Mouse (Mus musculus): ENCODE measurements around the gene Zfp91. TPM values are rescaled to one million over a fixed set of nuclear protein-coding genes. Genes with fewer than 3 reads are reported as not detected.
A peak's percentile ranks its signal among the peaks of the same experiment; 100 is the strongest.
"Not testable (repeated sequence)": the region's sequence is repeated elsewhere in the genome, so short reads cannot be mapped to it uniquely, and the experiment has no call there.

Zfp91 gene
- total and polyA plus RNA-seq, 3 experiments: 19.3 to 46.4 (median 44.8) TPM

- H3K9me3 ChIP-seq (replicated peaks; ENCODE audit: low read length): no peaks in the 10 kb centered on the region
- TF ChIP-seq HCFC1 (IDR thresholded peaks at IDR 0.05; ENCODE audit: low read depth, low read length) (no peak), IRF4 (IDR thresholded peaks at IDR 0.05; ENCODE audit: low read depth, low read length) (no peak), MEF2A (IDR thresholded peaks at IDR 0.05; ENCODE audit: borderline replicate concordance, low read depth, low read length) (no peak), PAX5 (IDR thresholded peaks at IDR 0.05; ENCODE audit: low read length) (no peak), NELFE (IDR thresholded peaks at IDR 0.05; ENCODE audit: low read depth, low read length) (no peak), E2F4 (IDR thresholded peaks at IDR 0.05; ENCODE audit: insufficient replicate concordance, low read depth, low read length) (no peak), MXI1 (IDR thresholded peaks at IDR 0.05; ENCODE audit: low read depth, low read length) (no peak), SIN3A (IDR thresholded peaks at IDR 0.05; ENCODE audit: low read length) (no peak), MAFK (IDR thresholded peaks at IDR 0.05; ENCODE audit: insufficient replicate concordance, low read length) (no peak), POLR2A (IDR thresholded peaks at IDR 0.05; ENCODE audit: low read depth, low read length) (no peak), MAX (IDR thresholded peaks at IDR 0.05; ENCODE audit: low read length) (no peak)
- no peak overlapping the region for H3K4me2 ChIP-seq (ENCODE audit: insufficient read depth, low read depth, poor library complexity, severe bottlenecking)
- no peak overlapping the region for H3K4me3 ChIP-seq (replicated peaks in 1 of 3; ENCODE audit: low read depth in 2 of 3, low read length in 2 of 3, poor library complexity in 1 of 3)
- in situ Hi-C loops (cut with MboI; ENCODE audit: low pct_ligation_motif_present, low pct_unique_long_range_greater_than_20kb, low sequenced_read_pairs): no loop called here
- no peak overlapping the region for H3K27ac ChIP-seq (ENCODE audit: insufficient read depth, low read depth)
- no peaks in the 10 kb centered on the region for H3K36me3 ChIP-seq (replicated peaks in 1 of 2; ENCODE audit: control insufficient read depth in 1 of 2, insufficient read depth in 1 of 2, low read length in 1 of 2)
- DNase-seq (ENCODE audit: extremely low read depth): no peak
- 0 out of 4 replicates have a peak, but pooled peaks cover 0 to 3% of the 10 kb centered on the region in 2 experiments for H3K4me1 ChIP-seq (ENCODE audit: control insufficient read depth in 1 of 2, insufficient read depth in 2 of 2)
- no peaks in the 10 kb centered on the region for H3K79me2 ChIP-seq (replicated peaks; ENCODE audit: control insufficient read depth, extremely low read depth, insufficient read depth, poor library complexity, severe bottlenecking)
- no peaks in the 10 kb centered on the region for H3K27me3 ChIP-seq (replicated peaks)
- no peak overlapping the region for H3K9ac ChIP-seq (ENCODE audit: insufficient read depth, low read depth)
- dilution Hi-C loops (cut with MboI; ENCODE audit: extremely low pct_ligation_motif_present, extremely low pct_unique_long_range_greater_than_20kb, low sequenced_read_pairs): no loop called here
Observed at GRCm38 (mm10) chr19:12725851-12726250, 70.1 kb downstream of the Zfp91 start.

- Histone ChIP-seq H3K27ac (ENCODE audit: insufficient read depth, low read depth) (no peak overlapping the region), H3K4me3 (replicated peaks in 1 of 3; ENCODE audit: low read depth in 2 of 3, low read length in 2 of 3, poor library complexity in 1 of 3) (no peak overlapping the region), H3K79me2 (replicated peaks; ENCODE audit: control insufficient read depth, extremely low read depth, insufficient read depth, poor library complexity, severe bottlenecking) (no peaks in the 10 kb centered on the region), H3K9me3 (replicated peaks; ENCODE audit: low read length) (no peaks in the 10 kb centered on the region), H3K36me3 (replicated peaks in 1 of 2; ENCODE audit: control insufficient read depth in 1 of 2, insufficient read depth in 1 of 2, low read length in 1 of 2) (no peaks in the 10 kb centered on the region), H3K9ac (ENCODE audit: insufficient read depth, low read depth) (no peak overlapping the region), H3K27me3 (replicated peaks) (no peaks in the 10 kb centered on the region), H3K4me2 (ENCODE audit: insufficient read depth, low read depth, poor library complexity, severe bottlenecking) (no peak overlapping the region), H3K4me1 (ENCODE audit: control insufficient read depth in 1 of 2, insufficient read depth in 2 of 2) (no peaks in the 10 kb centered on the region)
- dilution Hi-C loops (cut with MboI; ENCODE audit: extremely low pct_ligation_motif_present, extremely low pct_unique_long_range_greater_than_20kb, low sequenced_read_pairs): no loop called here
- TF ChIP-seq CTCF (conservative IDR thresholded peaks at IDR 0.05 in 1 of 2, IDR thresholded peaks at IDR 0.05 in 1 of 2; ENCODE audit: low read depth in 2 of 2, low read length in 2 of 2): peak; percentile 25 to 72; a peak in 3 of 4 replicates
- peak; percentile 97 for TF ChIP-seq ZNF384 (IDR thresholded peaks at IDR 0.05; ENCODE audit: low read depth, low read length)
- TF ChIP-seq KAT2A (IDR thresholded peaks at IDR 0.05; ENCODE audit: insufficient replicate concordance, low read length): no peak
- TF ChIP-seq SMC3 (IDR thresholded peaks at IDR 0.05; ENCODE audit: low read depth, low read length): peak; percentile 72
- no peak for TF ChIP-seq ZKSCAN1 (IDR thresholded peaks at IDR 0.05; ENCODE audit: borderline replicate concordance, low read depth, low read length)
- TF ChIP-seq JUND (conservative IDR thresholded peaks at IDR 0.05; ENCODE audit: low read depth, low read length): no peak
- peak; percentile 44 for TF ChIP-seq RAD21 (IDR thresholded peaks at IDR 0.05; ENCODE audit: low read depth, low read length)
- peak; percentile 43 for DNase-seq (ENCODE audit: extremely low read depth)
- in situ Hi-C loops (cut with MboI; ENCODE audit: low pct_ligation_motif_present, low pct_unique_long_range_greater_than_20kb, low sequenced_read_pairs): no loop called here
Observed at GRCm38 (mm10) chr19:12722308-12722707, 73.6 kb downstream of the Zfp91 start.

GRCm38 (mm10) chr19:12721596-12721995 lies 74.3 kb downstream of the Zfp91 start:
- dilution Hi-C loops (cut with MboI; ENCODE audit: extremely low pct_ligation_motif_present, extremely low pct_unique_long_range_greater_than_20kb, low sequenced_read_pairs); H3K79me2 ChIP-seq (replicated peaks; ENCODE audit: control insufficient read depth, extremely low read depth, insufficient read depth, poor library complexity, severe bottlenecking); in situ Hi-C loops (cut with MboI; ENCODE audit: low pct_ligation_motif_present, low pct_unique_long_range_greater_than_20kb, low sequenced_read_pairs); H3K9me3 ChIP-seq (replicated peaks; ENCODE audit: low read length); H3K27me3 ChIP-seq (replicated peaks); H3K4me2 ChIP-seq (ENCODE audit: insufficient read depth, low read depth, poor library complexity, severe bottlenecking); H3K27ac ChIP-seq (ENCODE audit: insufficient read depth, low read depth); H3K9ac ChIP-seq (ENCODE audit: insufficient read depth, low read depth); H3K4me3 ChIP-seq (replicated peaks in 1 of 3; ENCODE audit: low read depth in 2 of 3, low read length in 2 of 3, poor library complexity in 1 of 3); H3K36me3 ChIP-seq (replicated peaks in 1 of 2; ENCODE audit: control insufficient read depth in 1 of 2, insufficient read depth in 1 of 2, low read length in 1 of 2); DNase-seq (ENCODE audit: extremely low read depth); H3K4me1 ChIP-seq (ENCODE audit: control insufficient read depth in 1 of 2, insufficient read depth in 2 of 2): not testable (repeated sequence)

GRCm38 (mm10) chr19:12720919-12721318 lies 75.0 kb downstream of the Zfp91 start:
- H3K36me3 ChIP-seq (replicated peaks in 1 of 2; ENCODE audit: control insufficient read depth in 1 of 2, insufficient read depth in 1 of 2, low read length in 1 of 2); dilution Hi-C loops (cut with MboI; ENCODE audit: extremely low pct_ligation_motif_present, extremely low pct_unique_long_range_greater_than_20kb, low sequenced_read_pairs); in situ Hi-C loops (cut with MboI; ENCODE audit: low pct_ligation_motif_present, low pct_unique_long_range_greater_than_20kb, low sequenced_read_pairs); H3K4me1 ChIP-seq (ENCODE audit: control insufficient read depth in 1 of 2, insufficient read depth in 2 of 2); H3K4me2 ChIP-seq (ENCODE audit: insufficient read depth, low read depth, poor library complexity, severe bottlenecking); DNase-seq (ENCODE audit: extremely low read depth); H3K9me3 ChIP-seq (replicated peaks; ENCODE audit: low read length); H3K9ac ChIP-seq (ENCODE audit: insufficient read depth, low read depth); H3K4me3 ChIP-seq (replicated peaks in 1 of 3; ENCODE audit: low read depth in 2 of 3, low read length in 2 of 3, poor library complexity in 1 of 3); H3K27me3 ChIP-seq (replicated peaks); H3K79me2 ChIP-seq (replicated peaks; ENCODE audit: control insufficient read depth, extremely low read depth, insufficient read depth, poor library complexity, severe bottlenecking); H3K27ac ChIP-seq (ENCODE audit: insufficient read depth, low read depth): not testable (repeated sequence)
